Mouse (Mus musculus): ENCODE measurements around the gene Arl16. TPM values are rescaled to one million over a fixed set of nuclear protein-coding genes. Genes with fewer than 3 reads are reported as not detected.
A peak's percentile ranks its signal among the peaks of the same experiment; 100 is the strongest.

Arl16 gene
- total RNA-seq, 1 experiment from 2014 or later = 13.4 TPM

GRCm38 (mm10) chr11:120493351-120493750 is 25.9 kb upstream of the Arl16 start:
- no peak for ATAC-seq (ENCODE audit: extremely low read depth, insufficient number of reproducible peaks, low FRiP score, poor library complexity, severe bottlenecking)

DNA sequence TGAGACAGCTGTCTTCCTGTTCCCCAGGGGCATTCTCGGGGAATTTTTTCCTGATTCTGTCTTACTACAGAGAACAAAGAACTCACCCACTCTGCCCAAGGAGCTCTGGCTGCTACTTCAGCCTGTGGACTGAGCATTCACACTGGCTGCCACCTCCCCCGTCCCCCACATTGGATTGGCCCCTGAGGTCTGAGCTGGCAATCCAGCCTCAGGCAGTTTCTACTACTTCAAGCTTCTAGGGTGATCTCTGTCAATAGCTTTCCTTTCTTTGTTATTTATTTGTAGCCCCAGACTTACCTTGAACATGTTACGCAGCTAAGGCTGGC is 25.4 kb upstream of the Arl16 start:
- no peak for ATAC-seq (ENCODE audit: extremely low read depth, insufficient number of reproducible peaks, low FRiP score, poor library complexity, severe bottlenecking)

DNA sequence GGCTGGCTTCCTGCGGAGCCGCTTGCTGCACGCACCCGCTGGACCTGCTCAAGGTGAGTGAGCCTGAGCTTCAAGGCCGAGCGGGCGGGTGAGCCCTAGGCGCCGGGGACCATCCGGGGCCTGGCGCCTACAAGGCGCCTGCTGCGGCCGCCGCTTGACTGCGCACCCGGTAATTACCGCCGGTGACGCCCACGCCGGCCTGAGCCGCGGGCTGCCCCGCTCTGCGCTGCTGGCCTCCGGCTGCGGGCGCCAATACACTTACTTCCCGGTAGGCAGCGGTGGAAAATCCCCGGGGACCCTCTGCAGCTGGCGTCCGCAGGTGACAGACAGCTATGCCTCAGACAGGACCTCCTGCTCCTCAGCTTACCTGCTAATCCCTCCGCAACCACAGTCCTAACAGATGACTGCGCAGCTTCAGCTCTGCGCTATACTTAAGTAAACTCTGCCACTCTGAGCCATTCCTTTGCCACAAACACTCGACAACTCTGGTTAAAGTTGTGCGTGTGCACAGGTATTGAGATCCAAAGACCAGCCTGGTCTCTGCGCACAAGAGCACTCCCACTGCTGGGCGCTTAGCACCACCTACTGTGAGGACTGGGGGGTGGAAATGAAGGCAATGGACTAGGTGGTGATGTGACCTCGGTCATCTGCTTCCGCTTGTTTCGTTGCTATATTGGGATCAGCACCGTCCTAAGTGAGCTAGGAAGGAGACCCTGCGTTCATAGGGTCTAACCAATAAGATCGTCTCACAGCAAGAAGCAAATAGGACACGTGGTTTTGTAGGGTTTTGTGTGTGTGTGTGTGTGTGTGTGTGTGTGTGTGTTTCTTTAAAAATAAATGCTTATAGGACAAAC is 24.8 kb upstream of the Arl16 start:
- ATAC-seq (ENCODE audit: extremely low read depth, insufficient number of reproducible peaks, low FRiP score, poor library complexity, severe bottlenecking) = peak; percentile 14; the same call in 1 of the 2 replicates

DNA sequence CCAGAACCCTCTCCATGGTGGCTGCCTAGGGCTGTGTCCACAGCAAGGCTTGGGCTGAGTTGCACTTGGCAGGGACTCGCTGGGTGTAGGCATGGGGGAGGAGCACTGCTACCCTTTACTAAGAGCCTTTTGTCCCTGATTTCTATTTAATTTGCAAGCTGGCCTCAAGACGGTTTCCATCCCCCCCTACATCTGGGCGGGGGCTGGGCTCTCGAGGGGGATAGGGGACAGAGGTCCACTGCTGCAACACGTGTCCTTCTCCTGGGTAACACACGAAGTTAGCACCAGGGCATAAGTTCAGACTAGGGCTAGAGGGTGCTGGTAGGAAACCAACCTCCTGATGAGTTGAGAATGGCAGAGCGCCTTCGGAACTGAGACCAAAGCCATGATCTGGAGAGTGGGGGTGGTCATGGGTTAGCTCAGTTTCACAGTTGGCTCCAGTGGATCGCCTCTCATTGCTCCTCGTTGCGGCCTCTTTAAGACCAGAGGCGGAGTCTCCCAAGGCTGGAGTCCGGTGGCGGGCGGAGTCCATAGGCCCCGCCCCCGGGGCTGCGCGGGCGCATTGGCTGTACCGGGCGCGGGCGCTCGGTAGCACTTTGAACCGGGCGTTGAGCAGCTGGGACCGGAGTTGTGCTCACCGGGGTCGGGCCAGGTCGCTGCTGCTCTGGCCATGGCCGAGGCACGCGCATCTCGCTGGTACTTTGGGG is 24.1 kb upstream of the Arl16 start, which contains the start of gene Slc25a10:
Gene Slc25a10 (plus strand): TSS at position 524 of the 707 bp plus-strand sequence.
- peak; percentile 46 for ATAC-seq (ENCODE audit: extremely low read depth, insufficient number of reproducible peaks, low FRiP score, poor library complexity, severe bottlenecking)

- ATAC-seq (ENCODE audit: extremely low read depth, insufficient number of reproducible peaks, low FRiP score, poor library complexity, severe bottlenecking) = no peak
Measured at GRCm38 (mm10) chr11:120490291-120491046, 23.1 kb upstream of the Arl16 start.

DNA sequence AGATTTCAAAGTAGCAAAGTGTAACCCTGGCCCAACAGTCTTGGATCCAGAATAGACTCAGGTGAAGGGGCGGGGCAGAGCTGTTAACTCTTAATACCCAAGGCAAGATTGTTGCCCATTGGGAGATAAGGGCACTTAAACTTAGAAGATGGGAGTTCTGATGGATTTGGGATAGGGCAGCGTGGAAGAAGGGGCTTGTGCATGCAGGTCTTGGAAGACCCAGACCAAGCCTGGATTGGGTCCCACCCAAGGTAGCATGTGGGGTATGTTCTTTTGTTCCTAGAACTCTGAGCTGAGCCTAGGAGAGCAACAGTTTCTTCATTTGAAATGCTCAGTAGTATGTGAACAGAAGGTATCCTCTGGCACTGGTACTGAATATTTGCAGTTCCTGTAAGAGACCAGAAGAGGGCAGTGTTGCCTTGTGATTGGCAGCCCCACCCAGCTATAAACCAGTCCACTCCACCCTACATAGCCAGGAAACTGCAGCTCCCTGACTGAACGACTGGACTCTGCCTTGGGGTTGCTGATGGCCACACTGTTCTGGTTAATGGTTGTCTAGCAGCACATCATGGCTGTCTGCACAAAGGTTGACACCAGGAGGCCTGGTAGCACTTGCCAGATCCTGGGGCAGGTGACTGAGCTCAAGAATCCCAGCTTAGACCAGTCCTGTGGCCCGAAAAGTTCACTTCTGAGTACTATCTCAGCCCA is 21.8 kb upstream of the Arl16 start:
- ATAC-seq (ENCODE audit: extremely low read depth, insufficient number of reproducible peaks, low FRiP score, poor library complexity, severe bottlenecking) = peak; percentile 60

DNA sequence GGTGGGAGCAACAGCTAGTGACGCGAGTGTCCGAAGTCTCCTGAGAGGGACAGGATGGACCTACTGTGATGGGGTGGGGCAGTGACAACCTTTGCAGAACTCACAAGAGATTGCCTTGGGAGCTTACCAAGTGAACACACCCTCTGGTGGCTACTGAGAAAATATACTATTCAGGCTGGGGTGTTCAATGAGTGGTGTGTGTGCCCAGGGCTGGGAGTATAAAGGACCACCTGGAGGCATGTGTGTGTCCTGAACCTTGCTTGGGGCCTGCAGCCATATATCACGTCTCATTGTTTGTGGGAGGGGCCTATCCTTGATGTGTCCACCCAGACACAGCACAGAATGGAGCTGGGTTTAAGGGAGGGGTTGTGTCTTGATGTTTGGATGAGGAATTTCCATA is 21.1 kb upstream of the Arl16 start:
- ATAC-seq (ENCODE audit: extremely low read depth, insufficient number of reproducible peaks, low FRiP score, poor library complexity, severe bottlenecking) = no peak

DNA sequence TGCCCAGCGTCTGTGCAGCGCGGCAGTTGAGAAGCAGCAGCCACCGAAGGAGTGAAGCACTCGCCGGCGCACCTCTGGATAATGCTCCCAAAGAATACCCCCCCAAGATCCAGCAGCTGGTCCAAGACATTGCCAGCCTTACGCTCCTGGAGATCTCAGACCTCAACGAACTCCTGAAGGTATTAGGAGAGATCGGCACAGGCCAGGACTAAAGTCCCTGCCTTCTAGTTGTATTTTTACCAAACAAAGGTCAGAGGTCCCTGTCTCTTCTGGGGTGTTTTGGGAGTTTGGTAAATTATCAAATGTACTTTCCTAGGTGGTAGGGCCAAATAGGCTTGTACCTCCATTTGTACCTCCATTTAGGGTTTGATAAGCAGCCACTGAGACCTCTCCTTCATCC is 17.8 kb upstream of the Arl16 start:
- ATAC-seq (ENCODE audit: extremely low read depth, insufficient number of reproducible peaks, low FRiP score, poor library complexity, severe bottlenecking) = no peak

DNA sequence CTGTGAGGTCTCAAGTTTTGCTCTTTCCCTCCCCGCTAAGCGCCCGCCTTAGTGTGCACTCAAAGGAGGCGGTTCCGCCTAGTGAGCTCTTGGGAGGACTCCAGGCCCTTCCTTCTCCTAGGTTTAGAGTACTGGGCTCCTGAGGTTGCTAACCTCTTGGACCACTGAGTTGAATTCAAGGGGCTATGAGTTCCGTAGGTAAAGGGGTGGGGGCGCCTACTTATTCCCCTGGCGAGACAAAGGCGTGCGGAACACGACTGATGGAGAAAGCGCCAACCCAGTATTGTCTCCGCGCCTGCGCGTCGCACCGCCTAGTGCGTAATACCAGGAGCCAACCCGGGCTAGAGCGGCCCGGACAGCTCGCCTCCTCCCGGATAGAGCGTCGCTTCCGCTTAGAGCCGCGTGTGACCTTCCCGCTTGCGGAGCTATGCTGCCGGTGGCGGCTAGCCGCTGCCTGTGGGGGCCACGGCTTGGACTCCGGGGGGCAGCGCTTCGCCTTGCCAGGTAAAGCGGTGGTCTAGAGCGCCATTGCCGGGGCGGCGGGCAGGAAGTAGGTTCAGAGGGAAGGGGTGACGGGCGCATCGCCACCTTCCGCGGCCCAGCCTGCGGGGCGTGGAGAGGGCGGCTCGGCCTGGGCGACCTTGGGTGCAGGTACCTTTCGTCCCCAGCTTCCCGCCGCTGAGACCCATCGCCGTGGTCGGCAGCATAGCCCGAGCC is 17.0 kb upstream of the Arl16 start, which contains the start of gene Mrpl12:
Gene Mrpl12 (plus strand): TSS at position 349 of the 717 bp plus-strand sequence.
- peak; percentile 88 for ATAC-seq (ENCODE audit: extremely low read depth, insufficient number of reproducible peaks, low FRiP score, poor library complexity, severe bottlenecking)

DNA sequence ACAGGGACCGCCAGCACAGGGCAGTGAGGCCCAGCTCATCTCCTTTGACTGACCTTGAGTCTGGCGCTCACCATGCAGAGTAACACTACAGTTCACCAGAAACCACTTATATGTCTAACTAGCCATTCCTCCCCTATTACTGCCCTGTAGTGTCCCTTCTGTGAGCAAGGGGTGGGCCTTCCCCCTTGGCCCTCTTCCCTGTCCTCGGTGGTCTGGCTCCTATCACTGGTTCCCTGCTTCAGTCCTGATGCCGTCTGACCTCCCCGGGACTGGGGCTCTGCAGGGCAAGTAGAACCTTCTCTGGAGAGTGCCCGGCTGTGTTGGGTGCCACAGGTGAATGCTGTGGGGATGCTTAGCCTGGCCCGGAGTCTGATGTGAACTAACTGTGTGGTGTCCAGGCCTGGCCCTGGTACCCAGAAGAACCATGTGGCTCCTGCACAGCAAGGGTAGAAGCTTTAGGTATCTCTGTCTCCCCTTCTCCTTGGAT is 16.1 kb upstream of the Arl16 start:
- ATAC-seq (ENCODE audit: extremely low read depth, insufficient number of reproducible peaks, low FRiP score, poor library complexity, severe bottlenecking) = no peak

DNA sequence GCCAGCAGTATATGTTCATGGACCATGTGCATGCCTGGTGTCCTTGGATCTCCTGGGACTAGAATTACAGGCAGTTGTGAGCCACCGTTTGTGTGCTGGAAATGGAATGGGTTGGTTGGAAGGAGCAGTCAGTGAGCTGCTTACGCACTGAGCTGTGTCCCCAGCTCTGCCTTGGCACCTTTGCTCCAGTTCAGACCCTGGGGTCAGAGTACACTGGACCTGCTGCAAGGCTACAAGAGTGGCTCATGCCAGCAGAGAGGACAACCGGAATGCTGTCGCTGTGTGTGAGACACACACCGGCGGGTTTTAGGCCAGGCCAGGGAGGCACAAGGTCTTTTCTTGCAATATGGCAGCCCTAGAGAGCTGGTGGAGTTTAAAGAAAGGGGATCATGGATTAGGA is 4.6 kb upstream of the Arl16 start:
- no peak for ATAC-seq (ENCODE audit: extremely low read depth, insufficient number of reproducible peaks, low FRiP score, poor library complexity, severe bottlenecking)

GRCm38 (mm10) chr11:120467736-120468092 is 307 bp upstream of the Arl16 start:
- ATAC-seq (ENCODE audit: extremely low read depth, insufficient number of reproducible peaks, low FRiP score, poor library complexity, severe bottlenecking) = no peak

DNA sequence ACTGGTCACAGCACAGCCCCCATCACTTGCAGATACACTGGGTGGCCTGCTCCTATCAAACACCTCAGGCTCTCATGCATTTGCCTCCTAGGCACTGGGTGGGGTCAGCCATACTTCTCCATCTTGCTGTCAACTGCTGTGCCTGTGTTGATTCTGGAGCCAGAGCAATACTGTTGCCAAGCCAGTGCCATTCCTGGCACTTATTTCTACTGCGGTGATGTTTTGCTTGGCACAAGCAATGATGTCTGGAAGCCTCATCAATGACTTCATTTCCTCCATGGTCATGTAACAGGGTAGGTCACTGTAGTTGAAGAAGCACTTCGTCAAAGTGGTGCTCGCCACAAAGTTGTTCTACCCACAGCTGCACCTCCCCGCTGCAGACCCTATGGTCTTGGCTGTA is 1.9 kb downstream of the Arl16 start:
- ATAC-seq (ENCODE audit: extremely low read depth, insufficient number of reproducible peaks, low FRiP score, poor library complexity, severe bottlenecking) = no peak

DNA sequence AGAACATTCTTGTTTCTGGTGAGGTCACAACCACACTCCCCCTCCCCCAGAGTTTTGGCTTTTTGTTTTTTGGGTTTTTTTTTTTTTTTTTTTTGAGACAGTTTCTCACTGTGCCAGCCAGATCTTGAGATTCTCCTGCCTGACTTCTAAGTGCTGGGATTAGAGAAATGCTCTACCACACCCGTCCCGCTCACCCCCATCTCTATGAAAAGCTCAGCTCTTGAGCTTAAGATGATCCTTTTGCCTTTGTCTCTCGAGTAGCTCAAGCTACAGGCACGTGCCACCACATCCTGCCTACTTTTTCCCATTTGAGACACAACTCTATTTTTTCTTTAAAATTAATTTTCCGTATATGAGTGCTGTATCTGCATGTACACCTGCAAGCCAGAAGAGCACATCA is 3.0 kb downstream of the Arl16 start:
- no peak for ATAC-seq (ENCODE audit: extremely low read depth, insufficient number of reproducible peaks, low FRiP score, poor library complexity, severe bottlenecking)

DNA sequence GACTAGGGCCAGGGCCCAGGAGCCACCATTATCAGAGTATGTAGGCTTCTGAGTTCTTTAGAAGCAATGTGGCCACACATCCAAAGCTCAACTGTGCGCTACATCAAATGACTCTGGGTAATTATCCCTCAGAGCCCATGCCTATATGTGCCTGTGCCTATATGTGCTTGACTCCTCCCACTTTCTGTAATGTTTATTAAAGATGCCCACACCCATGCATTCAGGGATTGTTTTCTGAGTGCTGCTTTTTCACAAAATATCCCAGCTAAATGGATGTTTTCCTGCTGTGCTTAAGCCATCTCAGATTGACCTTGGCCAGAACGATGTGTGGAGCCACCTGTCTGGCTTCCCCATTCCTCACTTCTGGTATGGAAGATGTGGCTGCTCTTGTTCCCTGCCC is 3.9 kb downstream of the Arl16 start:
- ATAC-seq (ENCODE audit: extremely low read depth, insufficient number of reproducible peaks, low FRiP score, poor library complexity, severe bottlenecking) = no peak

GRCm38 (mm10) chr11:120458847-120459597 is 8.4 kb downstream of the Arl16 start:
- ATAC-seq (ENCODE audit: extremely low read depth, insufficient number of reproducible peaks, low FRiP score, poor library complexity, severe bottlenecking) = no peak
